Mouse (Mus musculus): Measurements from ENCODE around the gene Hmox1. TPM values are rescaled to one million over a fixed set of nuclear protein-coding genes. Genes with fewer than 3 reads are reported as not detected.

Hmox1 gene
- total and polyA plus RNA-seq, 2 experiments: 16.0 to 19.2 TPM

DNA sequence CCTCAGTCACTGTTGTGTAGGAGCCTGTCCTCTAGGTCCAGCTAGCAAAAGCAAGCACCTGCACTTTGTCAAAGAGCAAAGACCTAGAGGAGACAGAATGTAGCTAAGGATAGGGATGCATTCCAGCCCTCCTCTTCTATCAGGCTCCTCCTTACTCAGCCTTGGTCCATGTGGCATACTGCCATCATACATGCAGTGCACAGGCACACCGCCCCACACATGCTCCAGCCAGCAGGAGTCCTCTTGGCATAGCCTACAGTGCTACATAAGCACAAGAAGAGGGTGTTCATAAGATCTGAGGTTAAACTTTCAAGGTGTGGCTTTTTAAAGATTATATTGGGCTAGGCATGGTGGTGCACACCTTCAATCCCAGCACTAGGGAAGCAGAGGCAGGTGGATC, 18.5 kb upstream of the Hmox1 start:
- 68% methylated on average over 1 of the region's 1 CpGs for WGBS
- TF ChIP-seq POLR2A (IDR thresholded peaks at IDR 0.05; ENCODE audit: extremely low read depth, insufficient read depth, low read length) (no peak), CTCF (IDR thresholded peaks at IDR 0.05; ENCODE audit: low read depth, low read length) (no peak)
- no peak for DNase-seq (ENCODE audit: extremely low read depth, low read depth, low spot score)

DNA sequence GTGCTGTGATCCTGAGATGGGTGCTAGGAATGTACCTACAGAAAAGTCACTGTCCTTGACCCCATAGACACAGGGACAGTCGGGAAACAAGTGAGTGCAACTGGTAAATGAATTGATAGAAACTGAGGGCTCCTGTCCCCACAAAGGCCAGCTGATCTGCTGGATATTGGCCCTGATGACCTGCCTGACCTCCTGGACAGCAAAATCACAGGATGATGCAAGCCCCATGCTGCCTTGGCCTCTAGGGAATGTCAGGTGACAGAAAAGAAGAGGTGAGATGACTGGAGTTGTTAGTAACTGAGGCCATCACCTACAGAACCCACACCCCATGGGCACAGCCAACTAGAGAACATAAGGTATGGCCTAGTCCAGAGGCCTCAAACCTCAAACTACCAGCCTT, 15.2 kb upstream of the Hmox1 start:
- H3K79me2 ChIP-seq (ENCODE audit: control insufficient read depth, insufficient read depth, low read length): no peaks in the 10 kb centered on the region
- H3K9ac ChIP-seq (ENCODE audit: low read depth, low read length): no peak overlapping the region
- peak; percentile 91 for DNase-seq (ENCODE audit: extremely low read depth, low read depth, low spot score)
- no peaks in the 10 kb centered on the region for H3K27me3 ChIP-seq (ENCODE audit: control insufficient read depth, insufficient read depth, low read length)
- peak overlapping the region; percentile 43 for H3K27ac ChIP-seq (replicated peaks; ENCODE audit: insufficient read depth, low read depth, low read length)
- H3K4me3 ChIP-seq (ENCODE audit: insufficient read depth, low read depth, low read length): no peak overlapping the region
- no peaks in the 10 kb centered on the region for H3K36me3 ChIP-seq (ENCODE audit: control insufficient read depth, insufficient read depth, low read length)
- peaks cover 5% of the 10 kb centered on the region for H3K4me1 ChIP-seq (ENCODE audit: control insufficient read depth, insufficient read depth, low read length)
- no peak for TF ChIP-seq POLR2A (IDR thresholded peaks at IDR 0.05; ENCODE audit: extremely low read depth, insufficient read depth, low read length)
- no peak for TF ChIP-seq CTCF (IDR thresholded peaks at IDR 0.05; ENCODE audit: low read depth, low read length)
- WGBS: 22% methylated on average over 1 of the region's 1 CpGs

More for the DNA sequence above, 18.5 kb upstream of the Hmox1 start:
- no peak overlapping the region for H3K27ac ChIP-seq (replicated peaks; ENCODE audit: insufficient read depth, low read depth, low read length)
- H3K4me3 ChIP-seq (ENCODE audit: insufficient read depth, low read depth, low read length): no peak overlapping the region
- H3K9ac ChIP-seq (ENCODE audit: low read depth, low read length): no peak overlapping the region
- H3K4me1 ChIP-seq (ENCODE audit: control insufficient read depth, insufficient read depth, low read length): peaks cover 6% of the 10 kb centered on the region
- no peaks in the 10 kb centered on the region for H3K79me2 ChIP-seq (ENCODE audit: control insufficient read depth, insufficient read depth, low read length)
- H3K36me3 ChIP-seq (ENCODE audit: control insufficient read depth, insufficient read depth, low read length): no peaks in the 10 kb centered on the region
- no peaks in the 10 kb centered on the region for H3K27me3 ChIP-seq (ENCODE audit: control insufficient read depth, insufficient read depth, low read length)

DNA sequence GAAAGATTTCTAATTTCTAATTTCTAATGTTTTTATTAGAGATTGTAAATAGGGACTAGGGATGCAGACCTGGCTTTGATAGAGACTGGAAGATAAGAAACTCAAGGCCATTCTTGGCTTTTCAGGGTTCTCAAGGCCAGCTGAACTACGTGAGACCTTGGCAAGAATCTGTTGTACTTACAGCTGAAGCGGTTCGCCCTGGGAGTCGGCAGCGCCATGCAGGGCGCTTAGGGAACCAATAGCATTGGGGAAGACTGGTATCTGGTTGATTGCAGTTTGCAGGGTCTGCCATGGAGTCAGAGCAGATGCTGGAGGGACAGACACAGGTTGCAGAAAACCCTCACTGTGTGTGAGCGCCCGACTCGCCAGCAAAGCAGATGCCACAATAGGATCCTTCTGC, 14.6 kb upstream of the Hmox1 start:
- Histone ChIP-seq H3K36me3 (ENCODE audit: control insufficient read depth, insufficient read depth, low read length) (no peaks in the 10 kb centered on the region), H3K79me2 (ENCODE audit: control insufficient read depth, insufficient read depth, low read length) (no peaks in the 10 kb centered on the region), H3K4me3 (ENCODE audit: insufficient read depth, low read depth, low read length) (no peak overlapping the region), H3K9ac (ENCODE audit: low read depth, low read length) (no peak overlapping the region), H3K27me3 (ENCODE audit: control insufficient read depth, insufficient read depth, low read length) (no peaks in the 10 kb centered on the region), H3K27ac (replicated peaks; ENCODE audit: insufficient read depth, low read depth, low read length) (no peak overlapping the region), H3K4me1 (ENCODE audit: control insufficient read depth, insufficient read depth, low read length) (peaks cover 5% of the 10 kb centered on the region)
- TF ChIP-seq POLR2A (IDR thresholded peaks at IDR 0.05; ENCODE audit: extremely low read depth, insufficient read depth, low read length): no peak
- no peak for TF ChIP-seq CTCF (IDR thresholded peaks at IDR 0.05; ENCODE audit: low read depth, low read length)
- WGBS: 90% methylated on average over 9 of the region's 9 CpGs
- no peak for DNase-seq (ENCODE audit: extremely low read depth, low read depth, low spot score)

DNA sequence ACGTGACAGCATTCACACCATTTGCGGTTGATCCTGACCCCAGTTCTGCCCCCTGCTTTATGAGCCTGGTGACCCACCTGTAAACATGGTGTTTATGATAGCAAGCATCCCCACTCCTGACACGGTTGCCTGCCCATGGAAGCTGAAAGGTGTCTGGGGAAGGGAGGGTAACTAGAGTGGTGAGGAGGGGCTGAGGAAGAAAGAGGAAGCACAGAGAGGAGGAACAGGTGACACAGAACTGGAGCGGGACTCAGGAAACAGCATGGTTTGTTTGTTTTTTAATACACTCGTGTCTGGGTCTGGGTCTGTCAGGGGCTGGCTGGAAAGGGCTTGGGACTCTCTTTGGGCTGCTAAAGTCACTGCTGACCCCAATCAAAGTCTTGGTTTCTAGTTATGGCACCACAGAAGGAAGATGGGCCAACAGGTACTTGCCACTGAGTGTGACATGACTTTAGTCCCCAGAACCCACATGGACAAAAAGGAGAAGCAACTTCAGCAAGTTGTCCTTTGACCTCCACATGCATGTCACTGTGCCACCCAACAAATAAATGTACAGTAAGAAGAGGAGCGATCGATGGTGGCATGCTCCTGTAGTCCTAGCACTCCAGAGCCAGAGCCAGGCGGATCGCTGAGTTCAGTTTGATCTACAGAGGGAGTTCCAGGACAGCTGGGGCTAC, 11.9 kb upstream of the Hmox1 start:
- Histone ChIP-seq H3K4me3 (ENCODE audit: insufficient read depth, low read depth, low read length) (no peak overlapping the region), H3K79me2 (ENCODE audit: control insufficient read depth, insufficient read depth, low read length) (no peaks in the 10 kb centered on the region), H3K27ac (replicated peaks; ENCODE audit: insufficient read depth, low read depth, low read length) (no peak overlapping the region), H3K9ac (ENCODE audit: low read depth, low read length) (no peak overlapping the region), H3K27me3 (ENCODE audit: control insufficient read depth, insufficient read depth, low read length) (no peaks in the 10 kb centered on the region), H3K4me1 (ENCODE audit: control insufficient read depth, insufficient read depth, low read length) (peaks cover 5% of the 10 kb centered on the region), H3K36me3 (ENCODE audit: control insufficient read depth, insufficient read depth, low read length) (no peaks in the 10 kb centered on the region)
- no peak for TF ChIP-seq CTCF (IDR thresholded peaks at IDR 0.05; ENCODE audit: low read depth, low read length)
- no peak for TF ChIP-seq POLR2A (IDR thresholded peaks at IDR 0.05; ENCODE audit: extremely low read depth, insufficient read depth, low read length)
- DNase-seq (ENCODE audit: extremely low read depth, low read depth, low spot score): peak; percentile 21
- 82% methylated on average over 9 of the region's 9 CpGs for WGBS

DNA sequence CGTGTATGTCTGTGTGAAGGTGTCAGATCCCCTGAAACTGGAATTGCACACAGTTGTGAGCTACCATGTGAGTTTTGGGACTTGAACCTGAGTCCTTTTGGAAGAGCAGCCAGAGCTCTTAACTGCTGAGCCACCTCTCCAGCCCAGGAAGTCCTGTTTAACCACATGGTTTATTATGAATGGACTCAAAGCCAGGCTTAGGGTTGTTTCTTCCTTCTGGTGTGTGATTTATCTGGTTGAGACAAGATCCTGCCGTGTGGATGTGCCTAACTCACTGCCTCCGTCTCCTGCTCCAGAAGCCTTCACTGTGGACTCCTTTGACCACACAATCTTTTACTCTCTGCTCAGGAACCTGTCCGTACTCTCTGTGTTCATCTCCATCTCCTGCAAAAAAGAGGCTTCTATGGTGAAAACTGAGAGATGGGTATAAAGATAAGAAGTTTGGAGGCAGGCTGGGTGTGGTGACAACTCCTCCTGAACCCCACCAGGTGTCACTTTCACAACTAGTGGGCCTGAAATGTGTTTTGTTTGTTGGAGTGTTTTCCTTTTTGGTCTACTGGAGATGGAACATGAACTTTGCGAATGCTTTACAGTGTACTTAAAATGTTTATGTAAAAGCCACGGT, 11.1 kb upstream of the Hmox1 start:
- WGBS: 87% methylated on average over 6 of the region's 6 CpGs
- H3K27me3 ChIP-seq (ENCODE audit: control insufficient read depth, insufficient read depth, low read length): no peaks in the 10 kb centered on the region
- H3K36me3 ChIP-seq (ENCODE audit: control insufficient read depth, insufficient read depth, low read length): no peaks in the 10 kb centered on the region
- no peak overlapping the region for H3K27ac ChIP-seq (replicated peaks; ENCODE audit: insufficient read depth, low read depth, low read length)
- no peak for DNase-seq (ENCODE audit: extremely low read depth, low read depth, low spot score)
- no peaks in the 10 kb centered on the region for H3K79me2 ChIP-seq (ENCODE audit: control insufficient read depth, insufficient read depth, low read length)
- H3K9ac ChIP-seq (ENCODE audit: low read depth, low read length): no peak overlapping the region
- H3K4me3 ChIP-seq (ENCODE audit: insufficient read depth, low read depth, low read length): no peak overlapping the region
- TF ChIP-seq CTCF (IDR thresholded peaks at IDR 0.05; ENCODE audit: low read depth, low read length): no peak
- TF ChIP-seq POLR2A (IDR thresholded peaks at IDR 0.05; ENCODE audit: extremely low read depth, insufficient read depth, low read length): no peak
- H3K4me1 ChIP-seq (ENCODE audit: control insufficient read depth, insufficient read depth, low read length): peaks cover 5% of the 10 kb centered on the region

DNA sequence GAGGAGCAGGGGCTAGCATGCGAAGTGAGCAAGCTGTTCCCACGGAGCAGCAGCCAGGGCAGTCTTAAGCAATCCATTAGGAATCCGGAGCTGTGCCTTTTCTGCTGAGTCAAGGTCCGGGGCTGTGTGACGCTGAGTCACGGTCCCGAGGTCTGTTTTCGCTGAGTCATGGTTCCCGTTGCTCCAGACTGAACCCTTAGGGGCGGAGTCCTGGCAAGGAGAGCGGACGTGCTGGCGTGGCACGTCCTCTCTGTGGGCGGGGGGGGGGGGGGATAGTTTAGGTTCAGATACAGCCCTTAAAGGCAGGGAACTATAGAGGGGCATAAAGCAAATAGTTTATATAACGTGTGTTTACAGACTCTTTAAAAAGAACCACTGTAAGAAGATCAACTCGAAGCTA, 9.6 kb upstream of the Hmox1 start:
- no peaks in the 10 kb centered on the region for H3K79me2 ChIP-seq (ENCODE audit: control insufficient read depth, insufficient read depth, low read length)
- H3K4me1 ChIP-seq (ENCODE audit: control insufficient read depth, insufficient read depth, low read length): peaks cover 2% of the 10 kb centered on the region; the same call in 1 of the 2 replicates
- 1% methylated on average over 17 of the region's 17 CpGs for WGBS
- TF ChIP-seq POLR2A (IDR thresholded peaks at IDR 0.05; ENCODE audit: extremely low read depth, insufficient read depth, low read length) (no peak), CTCF (IDR thresholded peaks at IDR 0.05; ENCODE audit: low read depth, low read length) (no peak)
- 0 out of 2 replicates have a peak overlapping the region, but pooled peaks have one; percentile 5 for H3K9ac ChIP-seq (ENCODE audit: low read depth, low read length)
- H3K27me3 ChIP-seq (ENCODE audit: control insufficient read depth, insufficient read depth, low read length): no peaks in the 10 kb centered on the region
- H3K27ac ChIP-seq (replicated peaks; ENCODE audit: insufficient read depth, low read depth, low read length): peak overlapping the region; percentile 14; the same call in 1 of the 2 replicates
- H3K4me3 ChIP-seq (ENCODE audit: insufficient read depth, low read depth, low read length): 0 out of 2 replicates have a peak overlapping the region, but pooled peaks have one; percentile 4
- DNase-seq (ENCODE audit: extremely low read depth, low read depth, low spot score): peak; percentile 92
- no peaks in the 10 kb centered on the region for H3K36me3 ChIP-seq (ENCODE audit: control insufficient read depth, insufficient read depth, low read length)

Measured in liver, adult 2 months (tissue).